Mouse (Mus musculus) ES-Bruce4 (cell line): Measurements from ENCODE around the gene Ap2m1. TPM values are rescaled to one million over a fixed set of nuclear protein-coding genes. Genes with fewer than 3 reads are reported as not detected.

Experiments
- H3K27ac ChIP-seq: 2 replicates; pipeline ENCODE4 v1.5.1; 2012; ENCODE audit warnings: low read length, inconsistent platforms; ENCODE audit not compliant: insufficient read depth
- H3K27me3 ChIP-seq: 2 replicates; pipeline ENCODE4 v1.6.1; 2012; ENCODE audit warnings: mild to moderate bottlenecking, low read length, inconsistent platforms; ENCODE audit not compliant: control insufficient read depth, poor library complexity, insufficient read depth, severe bottlenecking
- H3K36me3 ChIP-seq: 2 replicates; pipeline ENCODE4 v1.6.1; 2012; ENCODE audit warnings: inconsistent platforms, mild to moderate bottlenecking, low read length, moderate library complexity; ENCODE audit not compliant: control insufficient read depth, poor library complexity, insufficient read depth, severe bottlenecking
- H3K4me1 ChIP-seq: one replicate; pipeline ENCODE4 v1.8.1; 2011; ENCODE audit warnings: low read length; ENCODE audit not compliant: control insufficient read depth, insufficient read depth
- H3K4me3 ChIP-seq: 2 replicates; pipeline ENCODE4 v1.5.1; 2011; ENCODE audit warnings: low read depth, mild to moderate bottlenecking, low read length
- H3K9ac ChIP-seq: 2 replicates; pipeline ENCODE4 v1.6.1; 2012; ENCODE audit warnings: low read depth, mild to moderate bottlenecking, inconsistent platforms; ENCODE audit not compliant: poor library complexity, severe bottlenecking
- H3K9me3 ChIP-seq: replicated peaks from 2 replicates; pipeline ENCODE4 v1.6.1; 2012; ENCODE audit warnings: mild to moderate bottlenecking, low read length, inconsistent platforms; ENCODE audit not compliant: control insufficient read depth, poor library complexity, insufficient read depth, severe bottlenecking
- CTCF ChIP-seq: IDR thresholded peaks from one replicate; pipeline ENCODE4 v1.8.1; 2011; ENCODE audit warnings: low read depth, low read length
- EP300 ChIP-seq: IDR thresholded peaks from 2 replicates; pipeline ENCODE4 v1.6.1; 2011; ENCODE audit warnings: low read depth, low read length; ENCODE audit not compliant: insufficient read depth
- POLR2A ChIP-seq: IDR thresholded peaks from one replicate; pipeline ENCODE4 v1.8.1; 2011; ENCODE audit warnings: low read length; ENCODE audit not compliant: insufficient read depth
- polyA plus RNA-seq: library from polyadenylated mRNA; stranded (reverse); fragments of >200 nt; gene quantifications from 2 replicates; pipeline ENCODE4 v1.2.4, GENCODE M21; 2011; ENCODE audit warnings: low read depth; ENCODE audit not compliant: missing spikeins, insufficient read depth, insufficient read length

Gene Ap2m1
- polyA plus RNA-seq, 1 experiment = 298 TPM

DNA sequence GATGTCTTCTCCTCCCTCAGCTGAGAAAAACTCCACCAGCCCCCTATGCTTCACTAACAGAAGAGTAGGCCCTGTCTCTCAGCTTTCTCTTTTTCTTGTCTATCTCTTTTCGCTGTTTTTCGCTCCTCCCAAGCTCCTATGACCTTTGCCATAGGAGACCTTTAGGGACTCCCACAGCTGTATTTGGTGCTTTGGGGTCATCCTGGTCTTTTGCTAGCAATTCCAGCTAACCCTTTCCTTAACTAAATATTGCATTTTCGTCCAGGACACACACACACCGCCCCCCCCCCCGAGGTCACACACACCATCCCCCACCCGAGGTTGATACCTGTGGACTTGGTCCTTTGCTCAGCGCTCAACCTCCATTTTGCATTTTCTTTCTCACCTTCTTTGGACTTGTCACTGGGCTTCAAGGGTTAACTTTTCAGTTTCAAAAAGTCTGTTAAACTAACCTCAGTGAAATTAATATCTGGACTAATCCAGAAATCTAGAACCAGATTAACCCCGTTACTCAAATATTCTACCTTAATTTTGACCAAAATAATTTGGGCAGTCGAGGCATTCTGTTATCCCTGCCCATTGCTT lies 895 bp downstream of the Ap2m1 start:
- TF ChIP-seq POLR2A = no peak
- no peak for TF ChIP-seq EP300
- TF ChIP-seq CTCF = no peak
- Histone ChIP-seq H3K4me1 (no peaks in the 10 kb centered on the region), H3K4me3 (peak overlapping the region; percentile 77), H3K9ac (peak overlapping the region; percentile 71), H3K9me3 (no peaks in the 10 kb centered on the region), H3K27me3 (no peaks in the 10 kb centered on the region), H3K27ac (peak overlapping the region; percentile 76), H3K36me3 (peaks cover 15% of the 10 kb centered on the region)

DNA sequence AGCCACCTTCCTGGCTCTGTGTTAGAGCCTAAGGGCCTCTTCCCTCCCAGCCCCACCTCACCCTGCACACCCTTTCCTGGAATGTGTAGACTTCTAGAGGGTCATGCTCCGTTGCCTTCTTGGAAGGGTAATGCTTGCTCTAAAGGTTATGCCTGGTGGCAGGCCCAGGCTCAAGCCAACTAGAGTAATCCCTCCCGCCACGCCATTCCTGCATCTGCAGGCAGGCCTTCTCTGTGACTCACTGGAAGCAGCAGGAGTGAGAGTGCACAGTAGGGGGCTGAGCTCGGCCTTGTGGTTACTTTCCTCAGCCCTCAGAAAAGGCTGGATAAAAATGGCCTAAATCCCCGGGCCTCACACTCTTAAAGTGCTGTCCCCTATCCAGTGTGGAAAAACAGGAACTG lies 1.8 kb downstream of the Ap2m1 start:
- H3K27me3 ChIP-seq = no peaks in the 10 kb centered on the region
- peak overlapping the region; percentile 27 for H3K9ac ChIP-seq
- H3K4me3 ChIP-seq = peak overlapping the region; percentile 18
- TF ChIP-seq POLR2A (no peak), EP300 (0 out of 2 replicates have a peak, but pooled peaks have one; percentile 51)
- H3K36me3 ChIP-seq = peaks cover 20% of the 10 kb centered on the region
- H3K27ac ChIP-seq = peak overlapping the region; percentile 76
- H3K9me3 ChIP-seq = no peaks in the 10 kb centered on the region
- H3K4me1 ChIP-seq = no peaks in the 10 kb centered on the region

DNA sequence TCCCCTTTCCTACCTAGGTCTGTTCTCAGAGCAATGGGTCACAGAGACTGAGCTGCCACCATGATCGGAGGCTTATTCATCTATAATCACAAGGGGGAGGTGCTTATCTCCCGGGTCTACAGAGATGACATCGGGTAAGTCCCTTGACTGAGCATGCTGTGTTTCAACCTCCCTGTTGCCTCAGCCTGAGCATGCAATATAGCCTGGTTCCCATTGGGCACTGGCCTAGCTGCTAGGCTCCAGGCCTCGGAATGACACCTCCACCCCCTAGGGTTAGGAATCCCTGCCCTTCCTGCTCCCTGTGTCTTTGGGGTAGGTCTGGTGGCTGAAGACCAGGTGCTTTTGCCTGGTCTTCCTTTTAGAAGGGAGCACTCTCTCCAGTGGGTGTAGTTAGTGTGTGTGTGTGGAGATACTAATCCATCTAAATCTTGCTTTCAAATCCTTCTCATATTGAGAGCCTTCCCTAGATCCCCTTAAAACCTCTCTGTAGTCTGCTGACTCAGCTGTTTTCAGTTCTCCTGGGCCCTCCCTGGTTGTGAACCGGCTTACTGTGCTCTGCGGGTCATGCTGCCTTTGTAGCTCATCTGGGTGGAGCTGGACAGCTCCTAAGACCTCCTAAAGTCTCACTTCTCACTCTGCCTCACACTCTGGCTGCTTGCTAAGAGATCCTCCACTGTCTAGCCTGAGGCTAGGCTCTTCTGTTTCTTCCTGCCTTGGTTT lies 2.5 kb downstream of the Ap2m1 start:
- H3K27ac ChIP-seq = peak overlapping the region; percentile 76
- peaks cover 24% of the 10 kb centered on the region for H3K36me3 ChIP-seq
- no peaks in the 10 kb centered on the region for H3K9me3 ChIP-seq

DNA sequence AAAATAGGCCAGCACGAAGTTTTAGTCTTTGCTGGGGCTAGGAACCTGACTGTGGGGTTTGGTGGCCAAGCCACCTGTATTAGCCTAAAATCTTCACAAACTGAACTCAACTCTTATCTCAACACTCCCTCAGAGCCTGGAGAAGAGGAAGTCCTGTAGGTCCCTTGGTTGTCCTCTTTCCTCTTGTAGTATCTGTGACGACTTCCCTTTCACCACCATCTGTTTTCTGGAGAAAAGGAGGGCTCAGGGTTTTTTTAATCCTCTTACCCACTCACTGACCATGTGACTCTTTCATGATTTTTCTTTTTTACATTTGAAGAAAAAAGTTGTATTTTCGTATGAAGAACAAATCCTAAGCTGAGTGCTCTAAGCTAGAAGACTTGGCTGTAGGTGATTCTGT lies 4.4 kb downstream of the Ap2m1 start:
- Histone ChIP-seq H3K9me3 (no peaks in the 10 kb centered on the region), H3K9ac (no peak overlapping the region), H3K27me3 (no peaks in the 10 kb centered on the region), H3K27ac (0 out of 2 replicates have a peak overlapping the region, but pooled peaks have one; percentile 45), H3K4me1 (no peaks in the 10 kb centered on the region), H3K4me3 (no peak overlapping the region), H3K36me3 (peaks cover 30% of the 10 kb centered on the region)
- no peak for TF ChIP-seq POLR2A

More for the DNA sequence above, 2.5 kb downstream of the Ap2m1 start:
- TF ChIP-seq POLR2A (no peak), EP300 (0 out of 2 replicates have a peak, but pooled peaks have one; percentile 32)
- no peaks in the 10 kb centered on the region for H3K4me1 ChIP-seq
- peak overlapping the region; percentile 18; the same call in 1 of the 2 replicates for H3K4me3 ChIP-seq
- H3K9ac ChIP-seq = peak overlapping the region; percentile 27; the same call in 1 of the 2 replicates
- no peaks in the 10 kb centered on the region for H3K27me3 ChIP-seq

DNA sequence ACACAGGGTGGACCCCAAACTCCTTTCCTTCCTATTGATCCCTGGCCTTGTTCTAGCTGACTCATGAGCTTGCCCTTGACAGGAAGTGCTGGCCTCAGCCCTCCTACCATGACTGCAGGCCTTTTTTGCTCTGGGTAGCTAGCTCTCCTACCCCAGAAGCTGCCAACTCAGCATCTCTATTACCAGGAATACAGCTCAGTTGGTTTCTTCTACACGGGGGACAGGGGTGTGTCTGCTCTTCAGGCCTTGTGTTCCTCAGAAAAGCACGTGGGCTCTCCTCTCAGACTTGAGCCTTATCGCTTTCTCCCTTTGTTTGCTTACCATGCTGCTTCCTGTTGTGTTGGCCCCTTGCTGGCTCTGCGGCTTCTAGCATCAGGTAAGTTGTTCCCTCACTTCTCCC lies 5.2 kb downstream of the Ap2m1 start:
- no peaks in the 10 kb centered on the region for H3K27me3 ChIP-seq
- no peaks in the 10 kb centered on the region for H3K9me3 ChIP-seq
- no peaks in the 10 kb centered on the region for H3K4me1 ChIP-seq
- TF ChIP-seq POLR2A (no peak), EP300 (no peak), CTCF (no peak)
- H3K9ac ChIP-seq = no peak overlapping the region
- H3K4me3 ChIP-seq = no peak overlapping the region
- H3K27ac ChIP-seq = peak overlapping the region; percentile 45
- peaks cover 30% of the 10 kb centered on the region for H3K36me3 ChIP-seq

DNA sequence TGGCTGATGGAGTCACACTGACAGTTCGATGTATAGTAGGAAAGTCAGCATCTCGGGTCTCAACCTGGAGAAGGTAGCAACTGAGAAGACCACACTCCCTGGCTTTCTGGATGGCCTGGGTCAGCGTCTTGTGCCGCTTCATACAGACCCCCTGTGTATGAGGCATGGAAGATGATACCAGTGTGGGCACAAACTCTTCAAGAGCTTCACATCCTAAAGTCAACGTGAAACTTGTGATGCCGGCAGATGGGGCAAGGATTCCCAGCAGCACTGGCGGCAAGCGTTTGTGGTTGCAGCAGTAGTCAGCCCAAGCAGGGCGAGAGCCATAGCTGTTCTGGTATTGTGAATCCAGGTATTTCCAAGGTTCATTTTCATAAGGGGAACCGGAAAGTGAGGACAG lies 10.4 kb downstream of the Ap2m1 start:
- H3K4me3 ChIP-seq = no peak overlapping the region
- no peaks in the 10 kb centered on the region for H3K4me1 ChIP-seq
- no peaks in the 10 kb centered on the region for H3K9me3 ChIP-seq
- peaks cover 29% of the 10 kb centered on the region for H3K36me3 ChIP-seq
- TF ChIP-seq EP300 = no peak
- no peak for TF ChIP-seq CTCF
- no peak for TF ChIP-seq POLR2A
- H3K9ac ChIP-seq = no peak overlapping the region
- H3K27ac ChIP-seq = no peak overlapping the region
- no peaks in the 10 kb centered on the region for H3K27me3 ChIP-seq
